Mouse (Mus musculus): Measurements from ENCODE around the gene Olfr1076.

DNA sequence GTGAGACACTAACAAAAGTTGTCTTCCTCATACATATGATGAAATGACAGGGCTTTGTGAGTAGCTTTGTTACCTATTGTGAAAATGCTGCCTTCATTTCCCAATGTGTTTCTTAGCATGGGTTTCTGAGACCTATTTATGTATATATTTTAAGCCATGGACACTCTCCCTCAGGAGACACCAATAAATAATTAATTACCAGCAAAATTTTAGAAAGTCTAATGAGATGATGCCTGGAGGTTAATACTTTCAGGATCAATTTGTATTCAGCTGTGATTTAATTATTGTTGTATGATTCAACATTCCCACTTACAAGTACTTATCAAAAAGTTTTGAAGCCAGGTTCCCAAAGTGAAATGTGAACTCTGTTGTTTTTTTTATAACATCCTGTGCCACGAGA is 34.1 kb downstream of the Olfr1076 start, which contains the start of gene Olfr1079:
- TF ChIP-seq MYOG (IDR thresholded peaks at IDR 0.05; ENCODE audit: control insufficient read depth in 1 of 3, insufficient read depth in 1 of 3, insufficient read length in 2 of 3, low read depth in 2 of 3) = no peak
- no peak for TF ChIP-seq TCF12 (IDR thresholded peaks at IDR 0.05; ENCODE audit: insufficient read depth, poor library complexity, severe bottlenecking)
- TF ChIP-seq USF1 (IDR thresholded peaks at IDR 0.05; ENCODE audit: low read depth) = no peak
- no peak for TF ChIP-seq POLR2A (IDR thresholded peaks at IDR 0.05; ENCODE audit: insufficient read length, low read depth)
- TF ChIP-seq MYOD1 (IDR thresholded peaks at IDR 0.05; ENCODE audit: control insufficient read depth in 1 of 3, insufficient read length in 2 of 3, low read depth in 2 of 3) = no peak
- no peak for TF ChIP-seq E2F4 (IDR thresholded peaks at IDR 0.05; ENCODE audit: insufficient read depth)
- TF ChIP-seq MAX (IDR thresholded peaks at IDR 0.05; ENCODE audit: low read depth) = no peak
- no peak for TF ChIP-seq POLR2AphosphoS2 (IDR thresholded peaks at IDR 0.05; ENCODE audit: insufficient read length, low read depth)
- TF ChIP-seq CEBPB (IDR thresholded peaks at IDR 0.05; ENCODE audit: insufficient read depth, poor library complexity, severe bottlenecking) = no peak
- TF ChIP-seq REST (IDR thresholded peaks at IDR 0.05; ENCODE audit: insufficient read depth, insufficient read length) = no peak

All from myocyte (in vitro differentiated cells).